Mouse (Mus musculus): ENCODE results near the gene Ptpn1.

DNA sequence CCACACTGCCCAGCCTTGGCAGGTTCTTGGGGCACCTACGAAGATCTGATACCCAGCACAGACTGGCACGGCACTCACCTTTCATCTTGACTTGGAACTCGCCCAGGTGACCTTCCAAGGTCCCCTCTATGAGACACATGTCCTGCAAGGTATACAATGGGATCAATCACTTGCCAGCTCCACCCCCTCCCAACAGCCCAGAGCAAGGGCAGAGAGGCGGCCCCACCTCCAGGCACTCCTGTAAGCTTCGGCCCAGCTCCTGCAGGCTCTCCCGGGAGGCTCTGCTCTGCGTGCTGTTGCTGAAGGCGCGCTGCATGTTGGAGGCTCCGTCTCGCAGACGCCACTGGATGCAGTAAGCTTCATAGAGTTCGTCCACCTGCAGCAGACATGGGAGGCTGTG is 61.4 kb downstream of the Ptpn1 start:
- TF ChIP-seq POLR2A (IDR thresholded peaks at IDR 0.05; ENCODE audit: low read depth, low read length) (no peak), CTCF (IDR thresholded peaks at IDR 0.05; ENCODE audit: borderline replicate concordance, insufficient read depth, low read length) (no peak)

Measured in embryonic fibroblast, embryonic 13.5 days (primary cell).